ENCODE assay signal across 15 mouse cellular contexts in the genomic region with DNA sequence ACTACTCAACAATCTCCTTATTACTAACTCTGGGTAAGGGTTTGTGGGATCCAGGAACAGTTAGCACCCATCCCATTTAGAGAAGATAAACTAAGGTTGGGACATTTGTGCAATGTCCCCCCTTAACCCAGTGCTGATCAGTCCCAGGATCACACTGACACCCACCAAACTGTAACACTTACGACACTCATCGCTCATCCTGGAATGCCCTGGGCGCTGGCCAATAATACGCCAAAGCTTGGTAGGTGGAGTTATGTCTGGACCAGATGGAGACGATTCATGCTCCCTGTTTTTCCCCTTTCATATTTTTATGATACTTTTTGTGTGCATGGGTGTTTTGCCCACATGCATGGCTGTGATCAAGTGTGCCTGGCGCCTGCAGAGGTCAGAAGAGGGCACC. TPM values are rescaled to one million over a fixed set of nuclear protein-coding genes. Genes with fewer than 3 reads are reported as not detected.
"Had no signal": no experiment of that assay in that cellular context is flagged by ENCODE, and none has a peak within 500 bp of the region (broad histone marks: within the 10 kb centered on the region; RNA-seq: fewer than 3 reads in every experiment).

No protein-coding gene starts in this region.

- H3K27me3 ChIP-seq: liver, embryonic 13.5 days; liver, embryonic 15.5 days; megakaryocyte, embryonic 14.5 days; midbrain, embryonic 13.5 days; midbrain, embryonic 15.5 days; neural tube, embryonic 12.5 days; stomach, embryonic 15.5 days had no signal

- H3K9me3 ChIP-seq: liver, embryonic 13.5 days; liver, embryonic 15.5 days; midbrain, embryonic 13.5 days; midbrain, embryonic 15.5 days; stomach, embryonic 15.5 days had no signal

- H3K27ac ChIP-seq: liver, embryonic 13.5 days; liver, embryonic 15.5 days; macrophage; midbrain, embryonic 13.5 days; midbrain, embryonic 15.5 days; neural tube, embryonic 12.5 days; stomach, embryonic 15.5 days; stomach, postnatal 0 days had no signal

- H3K9ac ChIP-seq: liver, embryonic 13.5 days; liver, embryonic 15.5 days; liver, postnatal 0 days; midbrain, embryonic 13.5 days; midbrain, embryonic 15.5 days; neural tube, embryonic 12.5 days; stomach, embryonic 15.5 days had no signal

- H3K4me2 ChIP-seq: liver, embryonic 11.5 days; liver, embryonic 13.5 days; liver, embryonic 15.5 days; midbrain, embryonic 11.5 days; midbrain, embryonic 13.5 days; midbrain, embryonic 15.5 days; neural tube, embryonic 12.5 days; stomach, embryonic 15.5 days had no signal

- H3K4me1 ChIP-seq: liver, embryonic 13.5 days; liver, embryonic 15.5 days; midbrain, embryonic 13.5 days; midbrain, embryonic 15.5 days; neural tube, embryonic 12.5 days; stomach, embryonic 15.5 days had no signal

- ATAC-seq: liver, postnatal 0 days; midbrain, embryonic 15.5 days had no signal

- DNase-seq: liver; liver, embryonic 13.5 days; liver, postnatal 0 days; right cerebral cortex, postnatal 14 days; thymus, postnatal 25 days had no signal

- H3K4me3 ChIP-seq: liver, embryonic 13.5 days; liver, embryonic 15.5 days; megakaryocyte, embryonic 14.5 days; midbrain, embryonic 13.5 days; midbrain, embryonic 15.5 days; neural tube, embryonic 12.5 days; stomach, embryonic 15.5 days had no signal

RNA-seq across cellular contexts. Expression of a gene that starts 25.8 kb away (rescaled TPM):
- polyA plus RNA-seq: macrophage; midbrain, embryonic 11.5 days; midbrain, embryonic 15.5 days had no signal

RNA-seq across cellular contexts. Expression of a gene that starts 26.5 kb away (rescaled TPM):
- polyA plus RNA-seq: macrophage had no signal

RNA-seq across cellular contexts. Expression of a gene that starts 32.7 kb away (rescaled TPM):
- polyA plus RNA-seq: macrophage had no signal
